Mouse (Mus musculus): ENCODE data around the gene Pbp2.

Gene Pbp2

GRCm38 (mm10) chr6:135299024-135299550 lies 11.1 kb downstream of the Pbp2 start:
- no peak for DNase-seq

- DNase-seq: no peak
Measured at GRCm38 (mm10) chr6:135297570-135297969, 12.6 kb downstream of the Pbp2 start.

- DNase-seq: peak; percentile 32
Measured at GRCm38 (mm10) chr6:135296267-135296666, 13.9 kb downstream of the Pbp2 start.

GRCm38 (mm10) chr6:135295082-135295861 lies 14.9 kb downstream of the Pbp2 start:
- no peak for DNase-seq

- DNase-seq: no peak
Measured at GRCm38 (mm10) chr6:135294150-135294549, 16.1 kb downstream of the Pbp2 start.

- no peak for DNase-seq
Measured at GRCm38 (mm10) chr6:135292391-135292790, 17.8 kb downstream of the Pbp2 start.

GRCm38 (mm10) chr6:135279856-135280255 lies 30.3 kb downstream of the Pbp2 start:
- no peak for DNase-seq

GRCm38 (mm10) chr6:135279286-135279685 lies 30.9 kb downstream of the Pbp2 start:
- no peak for DNase-seq

GRCm38 (mm10) chr6:135278302-135278701 lies 31.9 kb downstream of the Pbp2 start:
- no peak for DNase-seq

GRCm38 (mm10) chr6:135276474-135277295 lies 33.5 kb downstream of the Pbp2 start:
- no peak for DNase-seq

GRCm38 (mm10) chr6:135275231-135275630 lies 35.0 kb downstream of the Pbp2 start:
- DNase-seq: no peak

GRCm38 (mm10) chr6:135273066-135273465 lies 37.1 kb downstream of the Pbp2 start:
- DNase-seq: no peak

- DNase-seq: no peak
Measured at GRCm38 (mm10) chr6:135271761-135272160, 38.4 kb downstream of the Pbp2 start.

GRCm38 (mm10) chr6:135269626-135270025 lies 40.6 kb downstream of the Pbp2 start:
- DNase-seq: no peak

GRCm38 (mm10) chr6:135268392-135268791 lies 41.8 kb downstream of the Pbp2 start:
- DNase-seq: no peak

- no peak for DNase-seq
Measured at GRCm38 (mm10) chr6:135267221-135267620, 43.0 kb downstream of the Pbp2 start.

GRCm38 (mm10) chr6:135266056-135266455 lies 44.1 kb downstream of the Pbp2 start:
- DNase-seq: no peak

- no peak for DNase-seq
Measured at GRCm38 (mm10) chr6:135264136-135264535, 46.1 kb downstream of the Pbp2 start.

- DNase-seq: no peak
Measured at GRCm38 (mm10) chr6:135262565-135262964, 47.6 kb downstream of the Pbp2 start.

GRCm38 (mm10) chr6:135261124-135261523 lies 49.1 kb downstream of the Pbp2 start:
- DNase-seq: no peak

GRCm38 (mm10) chr6:135260435-135260834 lies 49.8 kb downstream of the Pbp2 start:
- DNase-seq: no peak
